Mouse (Mus musculus): ENCODE measurements around the gene Kbtbd2. TPM values are rescaled to one million over a fixed set of nuclear protein-coding genes. Genes with fewer than 3 reads are reported as not detected.

The Kbtbd2 gene
- polyA plus RNA-seq, 1 experiment = 42.6 TPM

- no peak for TF ChIP-seq CTCF (IDR thresholded peaks at IDR 0.05; ENCODE audit: low read depth, low read length)
- no peak for TF ChIP-seq POLR2A (IDR thresholded peaks at IDR 0.05; ENCODE audit: borderline replicate concordance, low read depth, low read length)
- H3K4me1 ChIP-seq (ENCODE audit: control insufficient read depth, insufficient read depth, low read length) = peaks cover 20% of the 10 kb centered on the region
- H3K4me3 ChIP-seq (ENCODE audit: insufficient read depth, low read length) = peak overlapping the region; percentile 78
- peak overlapping the region; percentile 99 for H3K27ac ChIP-seq (ENCODE audit: insufficient read depth, low read depth, low read length)
Observed at GRCm38 (mm10) chr6:56796232-56796631, 1.4 kb downstream of the Kbtbd2 start.

DNA sequence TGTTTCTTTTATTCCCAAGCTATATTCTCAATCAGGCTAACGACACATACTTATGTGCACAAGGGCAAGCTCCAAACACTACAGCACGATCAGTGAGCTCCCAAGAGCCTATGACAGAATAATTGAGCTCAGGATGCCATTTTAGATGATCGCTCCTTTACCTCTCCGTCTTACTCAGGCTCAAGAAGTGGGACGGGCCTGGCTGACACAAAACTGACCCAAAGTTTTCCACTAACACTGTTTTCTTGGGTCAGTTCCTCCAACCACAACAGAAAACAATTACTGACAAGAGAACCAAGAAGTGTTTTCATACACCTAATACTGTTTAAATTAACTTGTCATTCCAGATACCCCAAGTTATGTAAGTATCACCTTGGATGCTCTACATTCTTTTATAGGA, 2.8 kb downstream of the Kbtbd2 start:
- H3K4me1 ChIP-seq (ENCODE audit: control insufficient read depth, insufficient read depth, low read length) = peaks cover 22% of the 10 kb centered on the region
- peak overlapping the region; percentile 66 for H3K4me3 ChIP-seq (ENCODE audit: insufficient read depth, low read length)
- H3K27ac ChIP-seq (ENCODE audit: insufficient read depth, low read depth, low read length) = no peak overlapping the region
- TF ChIP-seq POLR2A (IDR thresholded peaks at IDR 0.05; ENCODE audit: borderline replicate concordance, low read depth, low read length) (no peak), CTCF (IDR thresholded peaks at IDR 0.05; ENCODE audit: low read depth, low read length) (no peak)

DNA sequence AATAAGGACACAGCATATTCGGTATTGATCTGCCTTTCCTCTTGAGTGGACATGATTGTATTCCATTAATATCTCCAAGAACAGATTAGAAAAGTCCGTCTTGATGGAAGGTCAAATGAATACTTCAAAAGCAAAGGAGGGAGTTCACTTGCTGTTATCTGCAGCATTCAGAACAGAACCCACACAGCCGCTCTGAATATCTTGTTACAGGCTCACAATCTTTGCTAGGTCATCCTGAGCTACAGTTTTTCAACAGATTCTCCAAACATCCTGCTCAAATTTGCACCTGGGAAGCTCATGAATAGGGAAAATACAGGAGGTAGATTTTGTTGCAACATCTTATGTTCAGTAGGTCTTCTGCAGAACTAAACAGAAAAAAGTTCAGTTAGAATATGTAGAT, 8.3 kb downstream of the Kbtbd2 start:
- H3K27ac ChIP-seq (ENCODE audit: insufficient read depth, low read depth, low read length) = no peak overlapping the region
- no peak overlapping the region for H3K4me3 ChIP-seq (ENCODE audit: insufficient read depth, low read length)
- TF ChIP-seq CTCF (IDR thresholded peaks at IDR 0.05; ENCODE audit: low read depth, low read length) (no peak), POLR2A (IDR thresholded peaks at IDR 0.05; ENCODE audit: borderline replicate concordance, low read depth, low read length) (no peak)
- peaks cover 28% of the 10 kb centered on the region for H3K4me1 ChIP-seq (ENCODE audit: control insufficient read depth, insufficient read depth, low read length)

DNA sequence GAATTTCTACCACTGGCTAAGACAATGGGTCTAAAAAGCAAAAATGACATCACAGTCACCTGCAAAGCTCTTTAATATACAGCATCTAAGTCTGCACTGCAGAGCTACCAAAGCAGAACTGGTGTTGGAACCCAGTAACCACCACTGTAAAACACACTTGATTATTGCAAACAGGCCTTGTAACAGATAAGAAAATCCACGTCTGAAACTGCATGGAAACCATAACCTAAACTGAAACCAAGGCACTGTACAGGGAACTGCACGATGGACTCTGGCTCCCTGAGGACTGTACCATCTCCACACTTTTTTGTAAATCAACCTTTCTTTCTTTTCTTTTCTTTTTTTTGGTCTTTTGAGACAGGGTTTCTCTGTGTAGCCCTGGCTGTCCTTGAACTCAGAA, 9.9 kb downstream of the Kbtbd2 start:
- peaks cover 23% of the 10 kb centered on the region for H3K4me1 ChIP-seq (ENCODE audit: control insufficient read depth, insufficient read depth, low read length)

GRCm38 (mm10) chr6:56785068-56785467, 12.5 kb downstream of the Kbtbd2 start:
- H3K27ac ChIP-seq (ENCODE audit: insufficient read depth, low read depth, low read length) = no peak overlapping the region
- peaks cover 19% of the 10 kb centered on the region for H3K4me1 ChIP-seq (ENCODE audit: control insufficient read depth, insufficient read depth, low read length)
- TF ChIP-seq CTCF (IDR thresholded peaks at IDR 0.05; ENCODE audit: low read depth, low read length) = no peak
- TF ChIP-seq POLR2A (IDR thresholded peaks at IDR 0.05; ENCODE audit: borderline replicate concordance, low read depth, low read length) = no peak
- H3K4me3 ChIP-seq (ENCODE audit: insufficient read depth, low read length) = no peak overlapping the region

More for the DNA sequence above, 9.9 kb downstream of the Kbtbd2 start:
- no peak overlapping the region for H3K27ac ChIP-seq (ENCODE audit: insufficient read depth, low read depth, low read length)
- TF ChIP-seq CTCF (IDR thresholded peaks at IDR 0.05; ENCODE audit: low read depth, low read length) (no peak), POLR2A (IDR thresholded peaks at IDR 0.05; ENCODE audit: borderline replicate concordance, low read depth, low read length) (no peak)
- no peak overlapping the region for H3K4me3 ChIP-seq (ENCODE audit: insufficient read depth, low read length)

- Histone ChIP-seq H3K4me3 (ENCODE audit: insufficient read depth, low read length) (no peak overlapping the region), H3K4me1 (ENCODE audit: control insufficient read depth, insufficient read depth, low read length) (peaks cover 19% of the 10 kb centered on the region), H3K27ac (ENCODE audit: insufficient read depth, low read depth, low read length) (no peak overlapping the region)
- TF ChIP-seq CTCF (IDR thresholded peaks at IDR 0.05; ENCODE audit: low read depth, low read length) (no peak), POLR2A (IDR thresholded peaks at IDR 0.05; ENCODE audit: borderline replicate concordance, low read depth, low read length) (no peak)
Observed at GRCm38 (mm10) chr6:56783561-56784272, 13.9 kb downstream of the Kbtbd2 start.

DNA sequence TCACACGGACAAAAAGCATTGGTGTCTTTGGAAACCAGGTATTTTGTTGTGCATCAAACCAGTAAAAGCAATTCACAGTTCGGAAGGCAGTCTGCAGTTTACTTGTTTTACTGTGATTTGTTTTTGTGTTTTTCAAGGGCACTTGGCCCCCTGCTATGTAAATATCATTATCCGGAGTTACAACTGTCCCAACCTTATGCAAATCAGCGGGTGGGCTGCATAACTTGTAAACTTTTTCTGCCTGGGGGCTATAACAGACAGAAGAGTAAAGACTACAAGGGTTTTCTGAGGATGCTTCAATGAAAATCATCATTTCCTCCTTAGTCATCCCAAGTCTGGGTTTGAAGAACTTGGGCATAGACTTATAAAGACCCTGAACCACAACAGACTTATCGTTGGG, 18.0 kb downstream of the Kbtbd2 start:
- H3K4me3 ChIP-seq (ENCODE audit: insufficient read depth, low read length) = no peak overlapping the region
- H3K27ac ChIP-seq (ENCODE audit: insufficient read depth, low read depth, low read length) = no peak overlapping the region
- H3K4me1 ChIP-seq (ENCODE audit: control insufficient read depth, insufficient read depth, low read length) = peaks cover 4% of the 10 kb centered on the region
- TF ChIP-seq POLR2A (IDR thresholded peaks at IDR 0.05; ENCODE audit: borderline replicate concordance, low read depth, low read length) (no peak), CTCF (IDR thresholded peaks at IDR 0.05; ENCODE audit: low read depth, low read length) (no peak)

- no peak overlapping the region for H3K4me3 ChIP-seq (ENCODE audit: insufficient read depth, low read length)
- no peaks in the 10 kb centered on the region for H3K4me1 ChIP-seq (ENCODE audit: control insufficient read depth, insufficient read depth, low read length)
- H3K27ac ChIP-seq (ENCODE audit: insufficient read depth, low read depth, low read length) = no peak overlapping the region
- TF ChIP-seq CTCF (IDR thresholded peaks at IDR 0.05; ENCODE audit: low read depth, low read length) (no peak), POLR2A (IDR thresholded peaks at IDR 0.05; ENCODE audit: borderline replicate concordance, low read depth, low read length) (no peak)
Observed at GRCm38 (mm10) chr6:56775816-56776215, 21.8 kb downstream of the Kbtbd2 start.

- TF ChIP-seq CTCF (IDR thresholded peaks at IDR 0.05; ENCODE audit: low read depth, low read length) (no peak), POLR2A (IDR thresholded peaks at IDR 0.05; ENCODE audit: borderline replicate concordance, low read depth, low read length) (no peak)
- H3K4me3 ChIP-seq (ENCODE audit: insufficient read depth, low read length) = no peak overlapping the region
- H3K27ac ChIP-seq (ENCODE audit: insufficient read depth, low read depth, low read length) = no peak overlapping the region
- H3K4me1 ChIP-seq (ENCODE audit: control insufficient read depth, insufficient read depth, low read length) = peaks cover 14% of the 10 kb centered on the region
Observed at GRCm38 (mm10) chr6:56765696-56766095, 31.9 kb downstream of the Kbtbd2 start.

GRCm38 (mm10) chr6:56765265-56765664, 32.3 kb downstream of the Kbtbd2 start:
- TF ChIP-seq CTCF (IDR thresholded peaks at IDR 0.05; ENCODE audit: low read depth, low read length) (no peak), POLR2A (IDR thresholded peaks at IDR 0.05; ENCODE audit: borderline replicate concordance, low read depth, low read length) (no peak)
- Histone ChIP-seq H3K4me1 (ENCODE audit: control insufficient read depth, insufficient read depth, low read length) (peaks cover 15% of the 10 kb centered on the region), H3K27ac (ENCODE audit: insufficient read depth, low read depth, low read length) (no peak overlapping the region), H3K4me3 (ENCODE audit: insufficient read depth, low read length) (no peak overlapping the region)
